Mouse (Mus musculus) naive thymus-derived CD4-positive, alpha-beta T cell, adult 2 months (primary cell): ENCODE measurements around the gene Vmo1.

Experiments
- DNase-seq: peaks from one replicate; pipeline ENCODE4 v3.0.0-alpha.2; 2011; ENCODE audit warnings: low read depth

Vmo1 gene

DNA sequence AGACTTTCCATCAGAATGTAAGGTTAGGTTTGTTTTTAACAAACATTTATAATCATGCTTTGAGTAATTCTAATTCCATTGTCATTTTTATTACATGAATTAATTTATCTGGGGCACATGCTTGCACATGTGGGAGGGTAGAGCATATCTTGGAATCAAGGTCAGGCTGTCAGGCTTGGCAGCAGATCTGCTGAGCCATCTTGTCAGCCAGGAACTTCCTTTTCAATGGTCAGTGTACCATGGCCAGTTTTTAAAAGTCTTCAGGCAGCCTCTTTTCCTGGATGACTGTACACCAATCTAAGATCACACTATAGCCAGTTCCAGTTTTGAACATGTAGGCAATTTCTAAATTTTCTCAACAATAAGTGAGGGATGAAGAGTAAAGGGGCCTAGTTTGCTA lies 41.7 kb downstream of the Vmo1 start:
- no peak for DNase-seq

GRCm38 (mm10) chr11:70469764-70470163 lies 44.7 kb downstream of the Vmo1 start:
- DNase-seq, result no peak

DNA sequence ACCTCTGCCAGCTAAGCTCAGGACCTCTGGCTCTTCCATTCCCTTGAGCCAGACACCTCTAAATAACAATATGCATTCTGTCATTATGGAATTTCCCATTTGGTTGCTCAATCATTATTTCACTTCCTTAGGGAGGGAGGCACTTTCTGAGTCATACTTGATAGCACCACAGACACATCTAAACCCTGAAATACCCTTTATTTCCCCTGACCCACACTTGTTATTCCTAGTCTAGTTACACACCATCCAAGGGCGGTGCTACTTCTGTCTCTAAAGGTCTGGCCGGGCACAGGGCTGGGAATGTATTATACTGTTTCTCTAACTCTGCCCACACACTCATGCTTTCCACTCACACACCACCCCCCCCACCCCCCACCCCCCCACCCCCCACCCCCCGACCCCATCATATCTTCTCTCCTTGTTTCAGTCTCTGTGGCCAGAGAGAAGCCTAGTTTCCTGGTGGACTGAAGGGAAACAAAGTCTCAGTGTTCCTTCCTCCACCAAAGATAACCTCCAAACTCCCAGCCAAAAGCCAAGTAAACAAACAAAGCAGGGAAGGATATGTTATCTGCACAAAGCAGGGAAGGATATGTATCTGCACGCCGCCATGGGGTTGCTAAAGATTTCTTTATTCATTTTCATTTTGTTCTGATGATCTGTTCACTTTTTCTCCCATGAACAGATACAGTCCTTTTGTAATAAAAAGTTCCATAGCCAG lies 46.4 kb downstream of the Vmo1 start:
- no peak for DNase-seq

DNA sequence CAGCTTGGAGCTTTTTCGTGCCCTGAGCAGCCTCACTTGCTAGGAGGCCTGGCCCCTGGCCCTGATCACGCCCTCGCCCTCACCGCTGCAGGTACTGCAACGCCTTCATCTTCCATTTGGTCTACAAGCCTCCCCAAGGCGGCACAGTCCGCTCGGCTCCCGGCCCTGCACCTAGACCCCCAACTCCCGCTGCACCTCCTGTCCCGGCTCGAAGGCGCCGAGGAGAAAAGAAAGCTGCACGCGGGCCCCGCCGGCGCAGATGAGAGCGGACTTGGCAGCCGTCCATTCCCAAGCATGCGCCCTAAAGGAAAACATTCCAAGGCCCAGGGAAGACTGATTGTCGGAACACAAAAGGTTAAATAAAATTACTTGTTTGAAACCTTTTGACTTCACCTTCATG lies 48.6 kb downstream of the Vmo1 start:
- no peak for DNase-seq

DNA sequence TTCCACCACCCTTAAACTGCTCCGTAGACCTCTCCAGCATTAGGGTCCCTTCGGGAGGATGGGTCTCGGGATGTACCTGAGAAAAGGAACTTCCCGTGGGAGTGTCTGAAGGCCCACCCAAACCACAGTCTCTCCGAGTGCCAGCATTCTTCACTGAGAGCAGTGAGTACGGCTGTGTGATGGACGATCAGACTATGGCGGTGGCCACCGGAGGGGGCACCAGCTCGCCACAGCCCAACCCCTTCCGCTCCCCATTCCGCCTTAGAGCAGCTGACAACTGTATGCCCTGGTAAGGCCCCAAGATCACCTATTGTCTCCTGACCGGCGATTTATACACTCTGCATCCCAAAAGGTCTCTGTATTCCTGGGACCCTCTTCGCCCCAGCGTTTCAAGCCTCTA lies 49.2 kb downstream of the Vmo1 start:
- DNase-seq, result no peak

DNA sequence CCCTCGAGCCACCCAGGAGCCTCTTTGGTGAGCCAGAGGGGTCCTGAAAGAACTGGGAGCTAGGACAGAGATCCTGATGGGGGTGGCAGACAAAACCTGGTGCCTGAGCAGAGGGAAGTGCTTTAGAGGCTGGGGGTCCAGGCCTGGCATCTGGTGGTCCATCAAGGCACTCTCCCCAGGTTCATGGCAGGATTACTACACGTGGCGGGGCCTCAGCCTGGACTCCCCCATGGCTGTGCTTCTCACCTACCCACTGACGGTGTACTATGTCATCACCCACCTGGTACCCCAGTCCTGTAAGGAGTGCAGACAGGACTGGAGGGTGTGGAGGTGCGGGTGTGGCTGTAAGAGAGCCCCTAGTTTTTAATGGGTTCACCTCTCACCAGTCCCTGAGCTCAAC lies 50.4 kb downstream of the Vmo1 start:
- no peak for DNase-seq
